Mouse (Mus musculus) limb, embryonic 13.5 days (tissue): ENCODE data around the gene Olfr658. TPM values are rescaled to one million over a fixed set of nuclear protein-coding genes. Genes with fewer than 3 reads are reported as not detected.

Source experiments
- ATAC-seq: fragments of 200-750 bp; cut with Nextera tagmentation; 2 replicates; pipeline ENCODE4 v1.8.0; 2017; ENCODE audit warnings: low read depth, moderate number of reproducible peaks, moderate TSS enrichment; ENCODE audit not compliant: low FRiP score
- H3K27ac ChIP-seq: fragments of 300-500 bp; sonication (generic); 2 replicates; pipeline ENCODE4 v1.5.1; 2015; ENCODE audit warnings: inconsistent platforms, mild to moderate bottlenecking, moderate library complexity
- H3K27me3 ChIP-seq: fragments of 300-500 bp; sonication (generic); 2 replicates; pipeline ENCODE4 v1.6.1; 2015; ENCODE audit warnings: mild to moderate bottlenecking, inconsistent platforms
- H3K36me3 ChIP-seq: fragments of 300-500 bp; sonication (generic); 2 replicates; pipeline ENCODE4 v1.6.1; 2015; ENCODE audit warnings: inconsistent platforms, mild to moderate bottlenecking, moderate library complexity
- H3K4me1 ChIP-seq: fragments of 300-500 bp; sonication (generic); 2 replicates; pipeline ENCODE4 v1.6.1; 2015; ENCODE audit warnings: inconsistent platforms
- H3K4me2 ChIP-seq: fragments of 300-500 bp; sonication (generic); replicated peaks from 2 replicates; pipeline ENCODE4 v1.6.1; 2015; ENCODE audit warnings: inconsistent platforms, mild to moderate bottlenecking, moderate library complexity
- H3K4me3 ChIP-seq: fragments of 300-500 bp; sonication (generic); 2 replicates; pipeline ENCODE4 v1.5.1; 2015; ENCODE audit warnings: moderate library complexity, mild to moderate bottlenecking, inconsistent platforms
- H3K9ac ChIP-seq: fragments of 300-500 bp; sonication (generic); 2 replicates; pipeline ENCODE4 v1.6.1; 2015; ENCODE audit warnings: mild to moderate bottlenecking, inconsistent platforms
- H3K9me3 ChIP-seq: fragments of 300-500 bp; sonication (generic); 2 replicates; pipeline ENCODE4 v1.6.1; 2016; ENCODE audit warnings: inconsistent platforms
- WGBS: fragments of 180-500 bp; shearing (Covaris S2); methylation state at CpG from one replicate; pipeline ENCODE4 v1.1.7; 2015; 5-methylcytosine and 5-hydroxymethylcytosine counted together
- polyA plus RNA-seq: library from polyadenylated mRNA; unstranded; fragments of >200 nt; fragmentation: Nextera tagmentation; extraction: Ambion mirVana; gene quantifications from 2 replicates; pipeline ENCODE4 v1.2.1, GENCODE M21; 2015

Gene Olfr658
- not detected in 2 replicates for polyA plus RNA-seq

DNA sequence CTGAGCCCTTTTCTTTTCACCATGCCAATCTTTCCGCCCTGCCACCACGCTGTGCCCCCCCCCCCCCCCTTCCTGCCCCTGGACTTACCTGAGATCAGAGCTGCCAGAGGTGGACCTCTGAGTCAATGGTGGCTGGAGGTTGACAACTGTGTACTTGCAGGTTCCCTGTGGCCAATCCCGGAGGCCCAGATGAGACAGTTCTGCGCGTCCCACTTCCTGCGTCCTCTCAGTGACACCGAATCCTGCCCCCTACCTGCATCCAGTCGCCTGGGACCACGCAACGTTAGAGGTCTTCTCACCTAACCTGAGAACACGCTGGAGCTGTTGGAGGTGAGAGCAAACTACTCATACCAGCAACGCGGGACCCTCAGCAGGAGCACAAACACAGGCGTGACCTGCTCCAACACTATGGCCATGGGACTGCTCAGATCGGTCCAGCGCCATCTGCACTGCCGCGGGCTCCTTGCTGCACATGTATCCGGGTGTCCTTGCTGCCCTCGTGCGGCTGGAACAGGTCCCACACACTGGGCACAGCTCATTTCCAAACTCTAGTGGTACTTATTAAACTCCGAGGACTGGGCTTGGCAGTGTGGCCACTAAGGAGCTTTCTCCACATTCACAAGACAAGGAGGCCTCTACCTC is at the start of gene Olfr658:
Gene Olfr658, minus strand, starts transcription at position 465 of the 642 bp plus-strand sequence.
- peak; percentile 69 for ATAC-seq
- H3K4me3 ChIP-seq = 0 out of 2 replicates have a peak within 1 kb of the TSS, but pooled peaks have one; percentile 7
- H3K36me3 ChIP-seq = no peaks in the 10 kb centered on the region
- no peaks in the 10 kb centered on the region for H3K4me1 ChIP-seq
- no peak within 1 kb of the TSS for H3K9ac ChIP-seq
- no peaks in the 10 kb centered on the region for H3K27me3 ChIP-seq
- H3K4me2 ChIP-seq = peak within 1 kb of the TSS; percentile 50
- H3K27ac ChIP-seq = no peak within 1 kb of the TSS
- H3K9me3 ChIP-seq = no peaks in the 10 kb centered on the region
- 19% methylated on average over 20 of the region's 22 CpGs for WGBS

DNA sequence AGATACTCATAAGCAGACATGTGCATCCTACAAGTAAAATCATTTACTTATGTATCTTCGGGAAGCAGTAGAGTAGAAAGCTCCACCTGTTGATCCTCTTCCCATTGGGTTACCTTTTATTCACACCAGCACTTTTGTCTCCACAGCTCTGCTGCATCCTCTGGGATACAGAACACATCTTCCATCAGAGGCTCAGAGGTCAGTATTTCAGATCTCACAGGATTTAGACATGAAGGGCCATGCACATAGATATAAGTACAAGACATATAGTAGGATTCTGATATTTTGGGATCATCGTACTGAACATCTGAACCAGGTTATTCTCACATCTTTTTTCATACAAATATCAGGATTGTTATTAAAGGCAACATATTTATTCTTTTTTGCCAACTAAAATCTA is 39.1 kb upstream of the Olfr658 start, which contains the start of gene Olfr661:
Gene Olfr661, plus strand, starts transcription at position 301 of the 400 bp plus-strand sequence.
- no peaks in the 10 kb centered on the region for H3K36me3 ChIP-seq
- H3K4me2 ChIP-seq = no peak within 1 kb of the TSS
- H3K9me3 ChIP-seq = no peaks in the 10 kb centered on the region
- ATAC-seq = no peak
- H3K27ac ChIP-seq = no peak within 1 kb of the TSS
- no peaks in the 10 kb centered on the region for H3K4me1 ChIP-seq
- H3K9ac ChIP-seq = no peak within 1 kb of the TSS
- H3K27me3 ChIP-seq = no peaks in the 10 kb centered on the region
- 87% methylated on average over 2 of the region's 2 CpGs for WGBS
- H3K4me3 ChIP-seq = no peak within 1 kb of the TSS

DNA sequence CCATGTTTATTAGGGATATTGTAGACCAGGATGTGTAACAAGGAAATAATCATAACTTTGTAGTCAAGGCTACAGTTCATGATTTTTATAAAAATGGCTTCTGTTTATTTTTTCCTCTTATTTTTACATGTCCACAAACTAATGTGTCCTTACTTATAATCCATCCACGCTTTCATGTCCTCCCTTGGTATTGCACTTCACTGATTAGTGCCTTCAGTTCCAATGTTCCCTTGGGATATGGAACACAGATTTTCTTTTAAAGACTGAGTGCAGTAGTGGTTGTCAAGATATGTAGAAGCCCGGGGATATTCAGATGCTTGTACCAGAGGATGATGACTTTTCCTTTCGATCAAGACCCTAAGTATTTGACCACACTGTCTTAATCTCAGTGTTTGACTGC is 19.3 kb upstream of the Olfr658 start, which contains the start of gene Olfr659:
Gene Olfr659, plus strand, starts transcription at position 301 of the 400 bp plus-strand sequence.
- H3K27ac ChIP-seq = no peak within 1 kb of the TSS
- 0 out of 2 replicates have a peak, but pooled peaks cover 3% of the 10 kb centered on the region for H3K9me3 ChIP-seq
- no peak within 1 kb of the TSS for H3K9ac ChIP-seq
- WGBS = 81% methylated on average over 3 of the region's 3 CpGs
- H3K36me3 ChIP-seq = no peaks in the 10 kb centered on the region
- no peaks in the 10 kb centered on the region for H3K4me1 ChIP-seq
- no peak within 1 kb of the TSS for H3K4me2 ChIP-seq
- H3K4me3 ChIP-seq = no peak within 1 kb of the TSS
- ATAC-seq = no peak
- H3K27me3 ChIP-seq = no peaks in the 10 kb centered on the region

DNA sequence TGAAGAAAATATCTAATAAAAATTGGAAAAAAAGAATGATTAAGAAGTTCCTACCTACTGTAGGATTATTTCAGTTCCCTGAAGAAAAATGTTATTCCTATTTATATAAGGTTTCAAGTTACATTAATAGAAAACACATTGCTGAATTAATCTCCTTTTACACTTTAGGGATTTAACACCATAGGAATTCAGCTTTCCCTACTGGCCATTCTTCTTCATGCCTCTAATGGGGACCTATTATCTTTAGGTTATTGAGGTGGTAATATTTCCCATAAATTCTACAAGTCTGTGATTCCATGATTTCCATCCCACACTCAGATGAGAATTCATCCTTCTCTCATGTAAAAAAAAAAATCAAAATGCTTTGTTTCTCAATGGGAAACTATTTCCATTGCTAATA is 22.6 kb downstream of the Olfr658 start, which contains the start of gene Olfr657:
Gene Olfr657, plus strand, starts transcription at position 301 of the 400 bp plus-strand sequence.
- Histone ChIP-seq H3K27ac (no peak within 1 kb of the TSS), H3K4me1 (no peaks in the 10 kb centered on the region), H3K4me3 (no peak within 1 kb of the TSS), H3K27me3 (no peaks in the 10 kb centered on the region), H3K4me2 (no peak within 1 kb of the TSS), H3K9me3 (no peaks in the 10 kb centered on the region), H3K36me3 (no peaks in the 10 kb centered on the region), H3K9ac (no peak within 1 kb of the TSS)
- no peak for ATAC-seq

DNA sequence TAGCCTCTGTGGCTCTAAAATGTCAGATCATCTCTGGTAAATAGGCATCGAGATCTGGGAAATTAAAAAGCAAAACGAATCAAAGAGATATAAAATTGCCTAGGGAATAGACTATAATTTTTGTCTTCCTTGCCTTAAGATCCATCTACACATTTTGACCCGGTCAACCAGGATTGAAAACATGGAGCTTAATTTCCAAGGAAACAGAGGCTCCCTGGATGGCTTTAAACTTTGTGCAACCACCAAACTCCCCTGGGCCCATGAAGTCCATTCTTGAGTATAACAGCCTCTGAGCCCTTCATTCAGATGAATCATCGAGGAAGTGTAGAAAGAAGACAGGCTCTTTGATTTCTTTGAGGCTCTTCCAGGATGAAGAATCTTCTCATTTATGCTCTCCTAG is 33.5 kb downstream of the Olfr658 start, which contains the start of gene Olfr656:
Gene Olfr656, plus strand, starts transcription at position 301 of the 400 bp plus-strand sequence.
- 77% methylated on average over 4 of the region's 4 CpGs for WGBS

DNA sequence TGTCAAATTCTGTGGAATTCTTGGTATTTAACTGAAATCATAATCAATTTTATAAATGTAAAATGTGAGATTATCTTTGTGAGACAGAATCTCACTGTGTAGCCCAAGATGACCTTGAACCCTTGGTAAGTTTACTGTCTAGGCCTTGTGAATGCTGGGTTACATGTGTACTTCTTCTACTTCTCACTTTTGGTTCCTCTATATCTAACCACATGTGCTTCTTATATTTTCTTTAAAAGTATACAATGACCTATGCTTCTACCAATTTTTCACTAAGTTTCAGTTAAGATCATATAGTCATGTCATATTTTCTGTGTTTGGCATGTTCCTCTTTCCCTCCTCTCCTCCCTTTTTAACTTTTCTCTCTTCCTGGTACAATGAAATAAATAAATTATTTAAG is 42.4 kb downstream of the Olfr658 start:
- no peaks in the 10 kb centered on the region for H3K9me3 ChIP-seq
- no peak overlapping the region for H3K4me3 ChIP-seq
- no peak for ATAC-seq
- H3K9ac ChIP-seq = no peak overlapping the region
- H3K27ac ChIP-seq = no peak overlapping the region
- H3K4me2 ChIP-seq = no peak overlapping the region
- H3K27me3 ChIP-seq = no peaks in the 10 kb centered on the region
- no peaks in the 10 kb centered on the region for H3K36me3 ChIP-seq
- no peaks in the 10 kb centered on the region for H3K4me1 ChIP-seq

More for the DNA sequence above, 33.5 kb downstream of the Olfr658 start, which contains the start of gene Olfr656:
- Histone ChIP-seq H3K27me3 (no peaks in the 10 kb centered on the region), H3K9me3 (no peaks in the 10 kb centered on the region), H3K4me1 (no peaks in the 10 kb centered on the region), H3K27ac (no peak within 1 kb of the TSS), H3K4me2 (no peak within 1 kb of the TSS), H3K4me3 (no peak within 1 kb of the TSS), H3K36me3 (no peaks in the 10 kb centered on the region), H3K9ac (no peak within 1 kb of the TSS)
- no peak for ATAC-seq

DNA sequence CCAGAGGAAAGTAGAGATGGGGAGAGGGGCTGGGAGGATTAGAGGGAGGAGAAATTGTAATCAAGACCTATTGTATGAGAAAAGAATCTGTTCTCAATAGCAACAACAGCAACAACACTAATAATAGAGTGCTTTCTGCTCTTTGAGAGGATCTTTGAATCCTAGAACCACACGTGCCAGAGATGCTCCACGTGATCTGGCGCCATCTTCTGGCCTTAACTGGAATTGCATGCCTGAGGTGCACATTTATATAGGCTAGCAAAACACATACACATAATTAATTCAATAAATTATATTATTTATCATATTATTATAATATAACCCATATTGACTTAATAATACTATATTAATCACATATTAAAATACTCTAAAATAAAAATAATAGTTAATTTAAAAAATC is 43.9 kb downstream of the Olfr658 start:
- H3K4me2 ChIP-seq = no peak overlapping the region
- H3K36me3 ChIP-seq = no peaks in the 10 kb centered on the region
- no peak overlapping the region for H3K27ac ChIP-seq
- H3K4me3 ChIP-seq = no peak overlapping the region
- 9% methylated on average over 3 of the region's 3 CpGs for WGBS
- no peak overlapping the region for H3K9ac ChIP-seq
- no peaks in the 10 kb centered on the region for H3K9me3 ChIP-seq
- H3K27me3 ChIP-seq = no peaks in the 10 kb centered on the region
- H3K4me1 ChIP-seq = no peaks in the 10 kb centered on the region
- ATAC-seq = no peak

DNA sequence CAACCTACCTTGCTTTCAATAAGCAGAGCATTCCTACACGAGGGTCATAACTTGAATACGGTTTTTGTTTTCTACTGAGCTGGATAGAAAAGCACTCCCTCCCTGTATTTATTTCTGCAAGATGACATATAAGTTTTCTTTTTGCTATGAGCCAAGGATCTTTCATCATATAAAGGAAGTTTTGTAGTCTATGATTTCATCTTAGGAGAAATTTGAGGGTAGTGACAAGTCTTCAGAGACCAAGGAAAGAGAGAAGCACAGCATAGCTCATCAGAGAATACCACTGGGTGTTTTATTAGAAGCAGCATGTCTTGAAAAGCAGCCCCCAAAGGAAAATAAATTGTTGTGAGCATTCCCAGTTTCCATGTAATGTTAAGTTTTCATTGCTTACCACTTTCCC is 45.4 kb downstream of the Olfr658 start, which contains the start of gene Olfr655:
Gene Olfr655, minus strand, starts transcription at position 101 of the 400 bp plus-strand sequence.
- H3K4me1 ChIP-seq = no peaks in the 10 kb centered on the region
- H3K4me2 ChIP-seq = no peak within 1 kb of the TSS
- WGBS = 74% methylated on average over 2 of the region's 2 CpGs
- H3K27ac ChIP-seq = no peak within 1 kb of the TSS
- no peaks in the 10 kb centered on the region for H3K36me3 ChIP-seq
- no peak within 1 kb of the TSS for H3K4me3 ChIP-seq
- H3K27me3 ChIP-seq = no peaks in the 10 kb centered on the region
- ATAC-seq = no peak
- no peak within 1 kb of the TSS for H3K9ac ChIP-seq
- H3K9me3 ChIP-seq = no peaks in the 10 kb centered on the region

Other genes starting within 250 kb of the Olfr658 start
- 0.22 TPM in 1 of 2 replicates, not detected in the other for gene Trim30c, start 246.5 kb downstream of the Olfr658 start, polyA plus RNA-seq
- gene Trim30a, start 182.1 kb downstream of the Olfr658 start, polyA plus RNA-seq = 1.0 and 1.2 TPM in 2 replicates
- 0.31 and 0.36 TPM in 2 replicates for gene Trim30d, start 139.5 kb downstream of the Olfr658 start, polyA plus RNA-seq
- gene Olfr651, start 97.2 kb downstream of the Olfr658 start, polyA plus RNA-seq = not detected in 2 replicates
- gene Olfr652, start 86.4 kb downstream of the Olfr658 start, polyA plus RNA-seq = not detected in 2 replicates
- not detected in 2 replicates for gene Olfr653, start 70.0 kb downstream of the Olfr658 start, polyA plus RNA-seq
- not detected in 2 replicates for gene Olfr654, start 60.3 kb downstream of the Olfr658 start, polyA plus RNA-seq
- gene Olfr655, start 45.5 kb downstream of the Olfr658 start, polyA plus RNA-seq = not detected in 2 replicates
- gene Olfr656, start 33.4 kb downstream of the Olfr658 start, polyA plus RNA-seq = not detected in 2 replicates
- gene Olfr657, start 22.5 kb downstream of the Olfr658 start, polyA plus RNA-seq = not detected in 2 replicates
- gene Olfr659, start 19.4 kb upstream of the Olfr658 start, polyA plus RNA-seq = not detected in 2 replicates
- gene Olfr661, start 39.2 kb upstream of the Olfr658 start, polyA plus RNA-seq = not detected in 2 replicates
- gene Usp17le, start 130.2 kb upstream of the Olfr658 start, polyA plus RNA-seq = not detected in 2 replicates
- gene Usp17lb, start 195.3 kb upstream of the Olfr658 start, polyA plus RNA-seq = not detected in 2 replicates
- not detected in 2 replicates for gene Usp17la, start 209.7 kb upstream of the Olfr658 start, polyA plus RNA-seq
- gene Olfr665, start 230.7 kb upstream of the Olfr658 start, polyA plus RNA-seq = not detected in 2 replicates
- gene Olfr666, start 248.6 kb upstream of the Olfr658 start, polyA plus RNA-seq = not detected in 2 replicates